ENCODE assay signal across 9 mouse cellular contexts in the genomic region with DNA sequence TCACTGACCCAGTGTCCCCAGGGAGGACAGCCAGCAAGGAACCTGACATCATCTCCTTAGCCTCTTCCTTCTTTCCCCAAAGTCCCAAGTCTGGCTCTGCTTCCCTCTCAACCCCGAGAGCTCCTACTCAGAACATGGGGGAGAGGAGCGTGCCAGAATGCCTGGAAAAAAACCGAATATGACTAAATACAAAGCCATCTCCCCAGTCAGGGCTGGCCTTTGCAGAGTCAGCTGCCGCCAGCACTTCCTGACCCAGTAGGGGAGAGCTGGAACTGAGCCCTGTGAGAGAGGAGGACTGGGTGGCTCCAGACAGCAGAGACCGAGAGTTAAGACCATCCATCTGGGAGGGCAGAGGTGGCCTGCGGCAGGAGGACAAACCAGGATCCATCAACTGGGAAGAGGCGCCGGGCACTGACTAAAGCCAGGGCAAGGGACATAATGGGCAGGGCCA. TPM values are rescaled to one million over a fixed set of nuclear protein-coding genes. Genes with fewer than 3 reads are reported as not detected.
DNase-seq lines count a peak whose midpoint lies in the region; ATAC-seq lines count a peak whose summit lies in the region.
"Had no signal": no experiment of that assay in that cellular context is flagged by ENCODE, and none has a peak within 500 bp of the region (broad histone marks: within the 10 kb centered on the region; RNA-seq: fewer than 3 reads in every experiment).

No protein-coding gene starts in this region.

- peaks cover 10% of the 10 kb centered on the region for H3K27me3 ChIP-seq in forebrain, embryonic 11.5 days (ENCODE audit: control insufficient read depth, insufficient read depth, low read length)
- peaks cover 9% of the 10 kb centered on the region for H3K27me3 ChIP-seq in forebrain, embryonic 16.5 days (replicated peaks; ENCODE audit: control insufficient read depth, insufficient read depth, low read length)
- H3K27me3 ChIP-seq in heart, embryonic 13.5 days (replicated peaks): peaks cover 31% of the 10 kb centered on the region

- 73% methylated on average over 8 of the region's 8 CpGs for whole genome bisulfite sequencing in forebrain, embryonic 11.5 days
- 70% methylated on average over 8 of the region's 8 CpGs for WGBS in forebrain, embryonic 16.5 days
- WGBS in heart, embryonic 13.5 days: 40% methylated on average over 8 of the region's 8 CpGs

- no peak overlapping the region for H3K4me3 ChIP-seq in forebrain, embryonic 11.5 days (ENCODE audit: low read depth, low read length)
- H3K4me3 ChIP-seq in forebrain, embryonic 16.5 days (replicated peaks; ENCODE audit: low read length): no peak overlapping the region
- H3K4me3 ChIP-seq in heart, embryonic 13.5 days: no peak overlapping the region
- H3K4me3 ChIP-seq: limb, embryonic 15.5 days had no signal

- no peaks in the 10 kb centered on the region for H3K4me1 ChIP-seq in forebrain, embryonic 11.5 days (replicated peaks; ENCODE audit: control insufficient read depth, insufficient read depth, low read length)
- H3K4me1 ChIP-seq in forebrain, embryonic 16.5 days (replicated peaks; ENCODE audit: control insufficient read depth, insufficient read depth, low read length): no peaks in the 10 kb centered on the region
- H3K4me1 ChIP-seq in heart, embryonic 13.5 days: peaks cover 66% of the 10 kb centered on the region

- no peaks in the 10 kb centered on the region for H3K9me3 ChIP-seq in forebrain, embryonic 11.5 days (ENCODE audit: control insufficient read depth, low read length)
- no peaks in the 10 kb centered on the region for H3K9me3 ChIP-seq in forebrain, embryonic 16.5 days (ENCODE audit: control insufficient read depth, low read length)
- no peaks in the 10 kb centered on the region for H3K9me3 ChIP-seq in heart, embryonic 13.5 days
- H3K9me3 ChIP-seq: limb, embryonic 15.5 days had no signal

- no peak overlapping the region for H3K9ac ChIP-seq in forebrain, embryonic 11.5 days (ENCODE audit: low read length)
- no peak overlapping the region for H3K9ac ChIP-seq in forebrain, embryonic 16.5 days (replicated peaks; ENCODE audit: low read depth, low read length)
- H3K9ac ChIP-seq in heart, embryonic 13.5 days: no peak overlapping the region
- H3K9ac ChIP-seq: limb, embryonic 15.5 days had no signal

- H3K4me2 ChIP-seq in forebrain, embryonic 11.5 days (ENCODE audit: low read depth, low read length, severe bottlenecking): no peak overlapping the region
- no peak overlapping the region for H3K4me2 ChIP-seq in forebrain, embryonic 16.5 days (ENCODE audit: low read length)
- no peak overlapping the region for H3K4me2 ChIP-seq in heart, embryonic 13.5 days
- H3K4me2 ChIP-seq: limb, embryonic 15.5 days had no signal

- peak; percentile 48 for DNase-seq in forebrain, embryonic 11.5 days (ENCODE audit: low spot score)
- peak; percentile 75 for DNase-seq in cerebellum, adult 11-12 months
- peak; percentile 63 to 76 for DNase-seq in kidney, postnatal 4 days
- peak; percentile 62 for DNase-seq in testis, postnatal 14 days (ENCODE audit: low spot score)
- DNase-seq in thymus, adult 18-20 months: no peak

- H3K27ac ChIP-seq in forebrain, embryonic 11.5 days (ENCODE audit: low read depth, low read length): no peak overlapping the region
- no peak overlapping the region for H3K27ac ChIP-seq in forebrain, embryonic 16.5 days (ENCODE audit: low read length)
- peak overlapping the region; percentile 13 for H3K27ac ChIP-seq in heart, embryonic 13.5 days (replicated peaks)
- H3K27ac ChIP-seq: limb, embryonic 15.5 days had no signal

- no peak for ATAC-seq in forebrain, embryonic 11.5 days (replicated peaks; ENCODE audit: low FRiP score)
- ATAC-seq in forebrain, embryonic 16.5 days: no peak
- ATAC-seq in heart, embryonic 13.5 days (ENCODE audit: extremely low read depth, insufficient number of reproducible peaks, low FRiP score, low TSS enrichment): no peak; the same call in 1 of the 2 replicates
- no peak for ATAC-seq in erythroblast, adult 5-6 weeks (replicated peaks; ENCODE audit: low FRiP score, poor library complexity, severe bottlenecking)

- H3K36me3 ChIP-seq in forebrain, embryonic 11.5 days (ENCODE audit: control insufficient read depth, insufficient read depth, low read length): no peaks in the 10 kb centered on the region
- no peaks in the 10 kb centered on the region for H3K36me3 ChIP-seq in forebrain, embryonic 16.5 days (ENCODE audit: control insufficient read depth, insufficient read depth)
- H3K36me3 ChIP-seq in heart, embryonic 13.5 days: no peaks in the 10 kb centered on the region
- H3K36me3 ChIP-seq: limb, embryonic 15.5 days had no signal

RNA-seq across cellular contexts. Expression of a gene that starts 6.1 kb away (rescaled TPM):
- polyA plus RNA-seq in forebrain, embryonic 11.5 days (2014; fragmentation: Nextera tagmentation; extraction: Ambion mirVana): 0.95 and 1.3 TPM in 2 replicates
- 1.9 and 2.5 TPM in 2 replicates for polyA plus RNA-seq in forebrain, embryonic 16.5 days (2015; fragmentation: Nextera tagmentation; extraction: Ambion mirVana)
- 14.9 and 18.2 TPM in 2 replicates for polyA plus RNA-seq in heart, embryonic 13.5 days (2015; fragmentation: Nextera tagmentation; extraction: Ambion mirVana)
- 18.8 and 30.7 TPM in 2 replicates for total RNA-seq in erythroblast, adult 5-6 weeks (2015; ENCODE audit: low replicate concordance)
- total RNA-seq in erythroblast, adult 5-6 weeks (2017; ENCODE audit: low replicate concordance): 11.7 and 15.2 TPM in 2 replicates

RNA-seq across cellular contexts. Expression of a gene that starts 40.5 kb away (rescaled TPM):
- 0.55 and 0.83 TPM in 2 replicates for polyA plus RNA-seq in forebrain, embryonic 11.5 days (2014; fragmentation: Nextera tagmentation; extraction: Ambion mirVana)
- 0.40 and 0.91 TPM in 2 replicates for polyA plus RNA-seq in forebrain, embryonic 16.5 days (2015; fragmentation: Nextera tagmentation; extraction: Ambion mirVana)
- 2.4 and 2.8 TPM in 2 replicates for polyA plus RNA-seq in heart, embryonic 13.5 days (2015; fragmentation: Nextera tagmentation; extraction: Ambion mirVana)
- 6.3 and 6.5 TPM in 2 replicates for total RNA-seq in erythroblast, adult 5-6 weeks (2015; ENCODE audit: low replicate concordance)
- 5.2 and 7.0 TPM in 2 replicates for total RNA-seq in erythroblast, adult 5-6 weeks (2017; ENCODE audit: low replicate concordance)

Comparison
In these comparisons a context has a peak if more than half of its experiments do, and no peak if none do; other contexts are left out.
1. DNase-seq: peak in forebrain, embryonic 11.5 days (single experiment), cerebellum, adult 11-12 months (single experiment), kidney, postnatal 4 days (2 of 2) and testis, postnatal 14 days (single experiment); none in thymus, adult 18-20 months (0 of 2).